Mouse (Mus musculus) limb, embryonic 13.5 days (tissue): Measurements from ENCODE around the gene Smco3. TPM values are rescaled to one million over a fixed set of nuclear protein-coding genes. Genes with fewer than 3 reads are reported as not detected.

Experiments
- ATAC-seq: fragments of 200-750 bp; cut with Nextera tagmentation; 2 replicates; pipeline ENCODE4 v1.8.0; 2017; ENCODE audit warnings: low read depth, moderate number of reproducible peaks, moderate TSS enrichment; ENCODE audit not compliant: low FRiP score
- H3K27ac ChIP-seq: fragments of 300-500 bp; sonication (generic); 2 replicates; pipeline ENCODE4 v1.5.1; 2015; ENCODE audit warnings: inconsistent platforms, mild to moderate bottlenecking, moderate library complexity
- H3K27me3 ChIP-seq: fragments of 300-500 bp; sonication (generic); 2 replicates; pipeline ENCODE4 v1.6.1; 2015; ENCODE audit warnings: mild to moderate bottlenecking, inconsistent platforms
- H3K36me3 ChIP-seq: fragments of 300-500 bp; sonication (generic); 2 replicates; pipeline ENCODE4 v1.6.1; 2015; ENCODE audit warnings: inconsistent platforms, mild to moderate bottlenecking, moderate library complexity
- H3K4me1 ChIP-seq: fragments of 300-500 bp; sonication (generic); 2 replicates; pipeline ENCODE4 v1.6.1; 2015; ENCODE audit warnings: inconsistent platforms
- H3K4me2 ChIP-seq: fragments of 300-500 bp; sonication (generic); replicated peaks from 2 replicates; pipeline ENCODE4 v1.6.1; 2015; ENCODE audit warnings: inconsistent platforms, mild to moderate bottlenecking, moderate library complexity
- H3K4me3 ChIP-seq: fragments of 300-500 bp; sonication (generic); 2 replicates; pipeline ENCODE4 v1.5.1; 2015; ENCODE audit warnings: moderate library complexity, mild to moderate bottlenecking, inconsistent platforms
- H3K9ac ChIP-seq: fragments of 300-500 bp; sonication (generic); 2 replicates; pipeline ENCODE4 v1.6.1; 2015; ENCODE audit warnings: mild to moderate bottlenecking, inconsistent platforms
- H3K9me3 ChIP-seq: fragments of 300-500 bp; sonication (generic); 2 replicates; pipeline ENCODE4 v1.6.1; 2016; ENCODE audit warnings: inconsistent platforms
- WGBS: fragments of 180-500 bp; shearing (Covaris S2); methylation state at CpG from one replicate; pipeline ENCODE4 v1.1.7; 2015; 5-methylcytosine and 5-hydroxymethylcytosine counted together
- polyA plus RNA-seq: library from polyadenylated mRNA; unstranded; fragments of >200 nt; fragmentation: Nextera tagmentation; extraction: Ambion mirVana; gene quantifications from 2 replicates; pipeline ENCODE4 v1.2.1, GENCODE M21; 2015

The Smco3 gene
- polyA plus RNA-seq, 1 experiment from 2014 or later, result 1.2 TPM

DNA sequence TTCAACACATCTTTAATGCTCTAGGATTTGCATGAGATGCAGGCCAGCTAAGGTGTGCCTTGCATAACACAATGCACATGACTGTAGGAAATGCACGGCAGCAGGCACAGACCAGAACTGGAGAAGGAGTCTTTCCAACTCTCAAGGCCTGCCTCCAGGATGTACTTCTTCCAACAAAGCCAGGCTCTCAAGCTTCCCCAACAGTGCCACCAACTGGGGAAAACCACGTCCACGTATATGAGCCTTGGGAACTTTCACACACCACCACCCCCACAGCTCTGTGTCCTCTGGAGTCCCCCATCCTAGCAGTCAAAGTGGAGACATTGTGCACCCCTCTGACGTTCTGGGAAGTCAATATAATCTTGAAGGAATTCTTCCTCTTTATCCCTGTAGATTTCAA is 22.1 kb downstream of the Smco3 start:
- WGBS, result 48% methylated on average over 4 of the region's 4 CpGs
- Histone ChIP-seq H3K9me3 (no peaks in the 10 kb centered on the region), H3K27ac (no peak overlapping the region), H3K4me3 (no peak overlapping the region), H3K9ac (no peak overlapping the region), H3K4me2 (no peak overlapping the region), H3K36me3 (peaks cover 74% of the 10 kb centered on the region), H3K27me3 (no peaks in the 10 kb centered on the region), H3K4me1 (peaks cover 16% of the 10 kb centered on the region)
- no peak for ATAC-seq

GRCm38 (mm10) chr6:136811196-136811595 is 24.1 kb downstream of the Smco3 start:
- WGBS, result 88% methylated on average over 10 of the region's 10 CpGs

GRCm38 (mm10) chr6:136809673-136810072 is 25.6 kb downstream of the Smco3 start:
- H3K4me3 ChIP-seq, result peak overlapping the region; percentile 83
- ATAC-seq, result no peak
- H3K4me1 ChIP-seq, result peaks cover 30% of the 10 kb centered on the region
- H3K36me3 ChIP-seq, result peaks cover 43% of the 10 kb centered on the region
- H3K9ac ChIP-seq, result 0 out of 2 replicates have a peak overlapping the region, but pooled peaks have one; percentile 77
- H3K4me2 ChIP-seq, result peak overlapping the region; percentile 98
- no peak overlapping the region for H3K27ac ChIP-seq
- H3K27me3 ChIP-seq, result no peaks in the 10 kb centered on the region
- H3K9me3 ChIP-seq, result no peaks in the 10 kb centered on the region
- 68% methylated on average over 13 of the region's 13 CpGs for WGBS

More at GRCm38 (mm10) chr6:136811196-136811595, 24.1 kb downstream of the Smco3 start:
- Histone ChIP-seq H3K27ac (no peak overlapping the region), H3K9ac (no peak overlapping the region), H3K27me3 (no peaks in the 10 kb centered on the region), H3K36me3 (peaks cover 56% of the 10 kb centered on the region), H3K4me2 (no peak overlapping the region), H3K4me3 (no peak overlapping the region), H3K9me3 (no peaks in the 10 kb centered on the region), H3K4me1 (peaks cover 25% of the 10 kb centered on the region)
- ATAC-seq, result no peak

DNA sequence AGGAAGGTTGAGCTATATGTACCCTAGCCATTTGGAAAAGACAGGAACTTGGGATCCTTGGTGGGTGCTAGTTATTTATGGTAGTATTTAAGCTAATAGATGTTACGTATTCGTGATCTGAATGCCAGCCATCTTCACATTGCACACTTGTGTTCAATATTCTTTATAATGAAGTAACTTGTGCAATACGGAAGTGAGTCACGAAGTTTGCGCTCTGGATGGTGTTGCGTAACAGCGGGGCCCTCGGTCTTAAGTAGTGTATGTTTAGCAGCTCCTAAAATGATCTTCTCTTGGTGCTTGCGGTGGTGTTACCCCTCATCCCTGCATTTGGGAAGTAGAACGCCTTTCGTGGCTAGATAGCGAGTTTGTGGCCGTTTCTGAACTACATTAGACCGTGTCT is 26.2 kb downstream of the Smco3 start:
- peak overlapping the region; percentile 77 for H3K9ac ChIP-seq
- ATAC-seq, result no peak
- 34% methylated on average over 14 of the region's 14 CpGs for WGBS
- no peak overlapping the region for H3K27ac ChIP-seq
- H3K9me3 ChIP-seq, result no peaks in the 10 kb centered on the region
- H3K36me3 ChIP-seq, result peaks cover 37% of the 10 kb centered on the region
- peaks cover 30% of the 10 kb centered on the region for H3K4me1 ChIP-seq
- H3K4me3 ChIP-seq, result peak overlapping the region; percentile 83
- H3K27me3 ChIP-seq, result no peaks in the 10 kb centered on the region
- peak overlapping the region; percentile 98 for H3K4me2 ChIP-seq

DNA sequence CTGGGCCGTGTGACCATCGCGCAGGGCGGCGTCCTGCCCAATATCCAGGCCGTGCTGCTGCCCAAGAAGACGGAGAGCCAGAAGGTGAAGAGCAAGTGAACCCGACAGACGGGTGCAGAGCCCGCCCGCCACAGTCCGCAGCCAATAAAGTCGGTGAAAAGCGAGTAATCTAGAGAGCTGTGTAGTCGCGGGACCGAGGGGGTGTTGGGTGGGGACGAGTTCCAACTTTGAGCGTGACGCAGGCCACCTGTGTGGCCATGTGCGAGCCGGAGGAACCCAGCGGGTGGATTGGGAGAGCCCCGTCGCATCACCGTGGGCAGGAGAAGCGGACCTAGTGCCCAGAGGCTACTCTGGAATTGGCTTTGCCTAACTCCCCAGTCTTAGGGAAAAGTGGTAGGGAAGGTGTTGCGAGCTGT is 26.6 kb downstream of the Smco3 start:
- Histone ChIP-seq H3K4me1 (peaks cover 30% of the 10 kb centered on the region), H3K4me3 (peak overlapping the region; percentile 83), H3K27me3 (no peaks in the 10 kb centered on the region), H3K36me3 (peaks cover 33% of the 10 kb centered on the region), H3K27ac (no peak overlapping the region), H3K9me3 (no peaks in the 10 kb centered on the region), H3K9ac (peak overlapping the region; percentile 77), H3K4me2 (peak overlapping the region; percentile 98)
- ATAC-seq, result no peak
- WGBS, result under 1% methylated on average over 28 of the region's 28 CpGs

DNA sequence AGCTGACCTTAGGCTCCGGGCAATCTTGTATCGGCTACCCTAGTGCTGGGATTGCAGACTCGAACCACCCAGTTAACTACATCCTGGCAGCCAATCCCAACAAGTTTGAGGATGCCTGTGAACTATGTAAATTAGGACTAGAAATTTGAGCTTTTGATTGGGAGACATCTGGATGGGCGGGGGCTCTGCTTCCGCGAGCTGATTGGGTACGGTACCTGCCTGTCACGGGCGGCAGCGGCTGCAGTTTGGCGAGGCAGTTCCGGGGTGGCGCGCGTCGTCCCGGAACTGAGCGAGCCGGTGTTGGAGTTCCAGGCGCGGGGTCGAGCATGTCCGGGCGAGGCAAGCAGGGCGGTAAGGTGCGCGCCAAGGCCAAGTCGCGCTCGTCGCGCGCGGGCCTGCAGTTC is 27.2 kb downstream of the Smco3 start, which contains the start of gene H2afj:
TSS of gene H2afj (plus strand) at position 231 of the 404 bp plus-strand sequence.
- H3K4me2 ChIP-seq, result peak within 1 kb of the TSS; percentile 98
- H3K4me3 ChIP-seq, result peak within 1 kb of the TSS; percentile 83
- peaks cover 28% of the 10 kb centered on the region for H3K36me3 ChIP-seq
- under 1% methylated on average over 34 of the region's 34 CpGs for WGBS
- peak; percentile 90 for ATAC-seq
- peaks cover 36% of the 10 kb centered on the region for H3K4me1 ChIP-seq
- H3K27ac ChIP-seq, result peak within 1 kb of the TSS; percentile 68
- peak within 1 kb of the TSS; percentile 77 for H3K9ac ChIP-seq
- no peaks in the 10 kb centered on the region for H3K27me3 ChIP-seq
- H3K9me3 ChIP-seq, result no peaks in the 10 kb centered on the region

DNA sequence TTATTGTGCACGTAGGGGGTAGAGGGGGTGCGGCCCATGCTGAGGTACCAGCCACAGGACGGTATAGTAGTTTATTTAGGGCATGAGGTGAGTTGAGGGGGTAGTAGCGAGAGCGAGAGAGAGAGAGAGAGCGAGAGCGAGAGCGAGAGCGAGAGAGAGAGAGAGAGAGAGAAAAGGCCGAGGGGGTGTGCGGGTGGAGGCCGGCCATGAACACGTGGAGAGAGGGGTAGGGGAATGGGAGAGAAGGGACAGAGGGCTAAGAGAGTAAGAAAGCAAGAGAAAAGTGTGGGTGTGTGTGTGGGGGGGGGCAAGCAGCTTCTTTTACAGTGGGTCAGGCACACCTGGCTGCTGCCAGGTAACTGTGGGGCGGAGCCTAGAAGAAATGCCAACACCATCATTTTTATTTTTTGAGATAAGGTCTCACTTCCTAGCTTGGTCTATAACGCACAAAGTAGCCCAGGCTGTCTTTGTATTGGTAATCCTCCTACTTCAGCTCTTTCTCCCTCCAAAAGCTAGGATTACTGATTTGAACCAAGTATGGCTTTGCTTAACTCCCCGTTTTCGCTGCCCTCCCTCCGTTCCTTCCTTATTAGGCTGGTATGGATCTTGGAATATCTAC is 27.7 kb downstream of the Smco3 start:
- peaks cover 23% of the 10 kb centered on the region for H3K36me3 ChIP-seq
- ATAC-seq, result peak; percentile 0; the same call in 1 of the 2 replicates
- H3K4me1 ChIP-seq, result peaks cover 39% of the 10 kb centered on the region
- peak overlapping the region; percentile 68 for H3K27ac ChIP-seq
- H3K27me3 ChIP-seq, result no peaks in the 10 kb centered on the region
- peak overlapping the region; percentile 43; the same call in 1 of the 2 replicates for H3K9ac ChIP-seq
- H3K4me2 ChIP-seq, result peak overlapping the region; percentile 98
- 40% methylated on average over 18 of the region's 18 CpGs for WGBS
- H3K4me3 ChIP-seq, result peak overlapping the region; percentile 83
- H3K9me3 ChIP-seq, result no peaks in the 10 kb centered on the region

GRCm38 (mm10) chr6:136806819-136807218 is 28.4 kb downstream of the Smco3 start:
- no peaks in the 10 kb centered on the region for H3K9me3 ChIP-seq
- H3K27me3 ChIP-seq, result no peaks in the 10 kb centered on the region
- H3K9ac ChIP-seq, result no peak overlapping the region
- H3K27ac ChIP-seq, result peak overlapping the region; percentile 68; the same call in 1 of the 2 replicates
- 0 out of 2 replicates have a peak overlapping the region, but pooled peaks have one; percentile 83 for H3K4me3 ChIP-seq
- WGBS, result 64% methylated on average over 5 of the region's 5 CpGs
- peaks cover 16% of the 10 kb centered on the region for H3K36me3 ChIP-seq
- H3K4me2 ChIP-seq, result peak overlapping the region; percentile 98
- ATAC-seq, result no peak
- H3K4me1 ChIP-seq, result peaks cover 39% of the 10 kb centered on the region

DNA sequence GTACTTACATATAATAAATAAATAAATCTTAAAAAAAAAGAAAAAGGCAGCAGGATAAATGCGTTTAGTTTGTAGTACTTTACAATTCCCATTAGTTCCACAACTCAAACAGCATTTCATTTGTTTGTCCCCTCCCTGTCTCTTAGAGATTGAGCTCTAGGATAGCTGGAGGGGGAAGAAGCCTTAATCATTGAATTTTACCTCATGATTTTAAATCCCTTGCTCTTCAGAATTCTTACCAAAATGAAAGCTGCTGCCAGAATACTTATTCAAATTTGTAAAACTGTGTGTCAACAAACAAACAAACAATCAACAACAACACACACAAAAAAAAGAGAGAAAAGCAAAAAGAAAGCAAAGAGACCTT is 29.9 kb downstream of the Smco3 start:
- no peak for ATAC-seq
- Histone ChIP-seq H3K4me3 (no peak overlapping the region), H3K4me2 (peak overlapping the region; percentile 75; the same call in 1 of the 2 replicates), H3K36me3 (peaks cover 5% of the 10 kb centered on the region; the same call in 1 of the 2 replicates), H3K27me3 (no peaks in the 10 kb centered on the region), H3K4me1 (peaks cover 39% of the 10 kb centered on the region), H3K27ac (no peak overlapping the region; the same call in 1 of the 2 replicates), H3K9ac (no peak overlapping the region), H3K9me3 (no peaks in the 10 kb centered on the region)
- 81% methylated on average over 1 of the region's 1 CpGs for WGBS

DNA sequence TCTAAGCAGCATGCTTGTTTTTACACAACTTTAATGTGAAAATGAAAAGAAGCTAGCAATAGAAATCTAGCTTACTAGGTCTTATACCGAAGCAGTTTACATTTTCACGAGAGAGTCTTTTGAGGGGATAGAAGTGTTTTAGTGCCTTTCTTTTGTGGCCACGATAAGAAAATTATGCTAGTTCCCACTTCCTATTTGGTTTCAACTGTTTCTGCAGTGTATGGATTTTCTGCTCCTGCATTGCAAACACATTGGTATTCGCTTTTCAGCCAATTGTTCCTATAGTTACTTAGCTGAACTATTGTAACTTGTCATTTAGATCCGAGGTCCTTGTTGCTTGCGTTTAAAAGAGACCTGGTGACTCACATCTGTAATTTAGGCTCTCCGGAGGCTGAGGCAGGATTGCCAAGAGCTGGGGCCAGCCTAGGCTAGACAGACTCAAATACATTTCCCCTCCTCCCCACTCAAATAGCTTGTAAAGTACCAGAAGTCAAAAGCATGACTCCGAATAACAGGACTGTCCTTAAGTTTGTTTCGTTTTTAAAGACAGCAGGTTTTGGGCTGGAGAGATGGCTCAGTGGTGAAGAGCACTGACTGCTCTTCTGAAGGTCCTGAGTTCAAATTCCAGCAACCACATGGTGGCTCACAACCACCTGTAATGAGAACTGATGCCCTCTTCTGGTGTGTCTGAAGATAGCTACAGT is 30.4 kb downstream of the Smco3 start:
- peak overlapping the region; percentile 62 for H3K9ac ChIP-seq
- WGBS, result 28% methylated on average over 9 of the region's 9 CpGs
- H3K4me2 ChIP-seq, result peak overlapping the region; percentile 75
- no peak for ATAC-seq
- no peaks in the 10 kb centered on the region for H3K27me3 ChIP-seq
- no peaks in the 10 kb centered on the region for H3K36me3 ChIP-seq
- H3K4me3 ChIP-seq, result peak overlapping the region; percentile 74
- peak overlapping the region; percentile 100 for H3K27ac ChIP-seq
- no peaks in the 10 kb centered on the region for H3K9me3 ChIP-seq
- peaks cover 36% of the 10 kb centered on the region for H3K4me1 ChIP-seq

DNA sequence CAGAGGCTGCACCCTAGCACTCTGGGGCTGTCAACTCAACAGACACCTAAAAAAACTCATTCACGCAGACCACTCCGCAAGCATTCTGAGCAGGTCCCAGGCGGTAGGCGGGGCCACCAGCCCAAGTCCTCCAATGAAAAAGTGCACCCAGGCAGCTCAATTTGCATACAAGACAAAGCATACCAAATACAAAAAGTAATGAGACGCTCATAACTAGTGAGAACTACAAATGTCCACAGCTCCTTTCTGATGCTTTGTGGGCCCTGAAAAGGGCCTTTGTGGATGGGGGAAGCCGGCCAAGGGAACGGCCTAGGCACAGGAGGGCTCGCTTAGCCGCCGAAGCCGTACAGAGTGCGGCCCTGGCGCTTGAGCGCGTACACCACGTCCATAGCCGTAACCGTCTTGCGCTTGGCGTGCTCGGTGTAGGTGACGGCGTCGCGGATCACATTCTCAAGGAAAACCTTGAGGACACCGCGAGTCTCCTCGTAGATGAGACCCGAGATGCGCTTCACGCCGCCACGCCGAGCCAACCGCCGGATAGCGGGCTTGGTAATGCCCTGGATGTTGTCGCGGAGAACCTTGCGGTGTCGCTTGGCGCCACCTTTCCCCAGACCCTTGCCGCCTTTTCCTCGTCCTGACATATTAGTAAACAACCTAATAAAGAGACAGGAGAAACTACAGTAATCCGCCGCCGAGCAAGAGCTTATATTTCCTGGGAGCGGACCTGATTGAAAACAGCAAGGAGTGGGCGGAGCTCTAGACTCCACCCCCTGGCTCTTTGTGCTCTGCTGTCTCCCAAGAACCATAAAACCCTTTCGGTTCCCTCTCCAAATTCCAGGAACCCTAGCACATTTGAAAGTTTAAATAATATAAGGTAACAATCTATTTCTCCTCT is 31.3 kb downstream of the Smco3 start, which contains the start of gene Hist4h4:
TSS of gene Hist4h4 (minus strand) at position 677 of the 895 bp plus-strand sequence.
- Histone ChIP-seq H3K4me2 (peak within 1 kb of the TSS; percentile 75), H3K27me3 (no peaks in the 10 kb centered on the region), H3K4me3 (peak within 1 kb of the TSS; percentile 74), H3K9ac (peak within 1 kb of the TSS; percentile 98), H3K9me3 (no peaks in the 10 kb centered on the region), H3K36me3 (no peaks in the 10 kb centered on the region), H3K4me1 (peaks cover 28% of the 10 kb centered on the region), H3K27ac (peak within 1 kb of the TSS; percentile 100)
- under 1% methylated on average over 50 of the region's 50 CpGs for WGBS
- peak; percentile 76 for ATAC-seq
